Mouse (Mus musculus) embryonic facial prominence, embryonic 11.5 days (tissue): ENCODE measurements at regions not wholly inside any gene's neighbourhood (a gene's known extent, or its start where the extent isn't known, plus 50 kb on each side); places are given as distances from the start of the nearest gene placed in this dataset.

Experiments used
- ATAC-seq: fragments of 200-750 bp; cut with Nextera tagmentation; replicated peaks from 2 replicates; pipeline ENCODE4 v1.8.0; 2017; ENCODE audit warnings: low read depth; ENCODE audit not compliant: insufficient number of reproducible peaks, low FRiP score, low TSS enrichment
- DNase-seq: peaks from one replicate; pipeline ENCODE4 v3.0.0-alpha.2; 2015; ENCODE audit warnings: low spot score
- H3K27ac ChIP-seq: fragments of 300-500 bp; sonication (generic); replicated peaks from 2 replicates; pipeline ENCODE4 v1.5.1; 2014; ENCODE audit warnings: mild to moderate bottlenecking, low read depth, low read length, control low read depth
- H3K27me3 ChIP-seq: fragments of 300-500 bp; sonication (generic); 2 replicates; pipeline ENCODE4 v1.6.1; 2014; ENCODE audit warnings: mild to moderate bottlenecking, low read length, moderate library complexity, mixed read lengths; ENCODE audit not compliant: control insufficient read depth, insufficient read depth
- H3K36me3 ChIP-seq: fragments of 300-500 bp; sonication (generic); replicated peaks from 2 replicates; pipeline ENCODE4 v1.6.1; 2014; ENCODE audit warnings: low read depth, mild to moderate bottlenecking, low read length, moderate library complexity, mixed read lengths; ENCODE audit not compliant: control insufficient read depth, insufficient read depth
- H3K4me1 ChIP-seq: fragments of 300-500 bp; sonication (generic); 2 replicates; pipeline ENCODE4 v1.6.1; 2014; ENCODE audit warnings: low read length, mixed read lengths; ENCODE audit not compliant: control insufficient read depth, insufficient read depth
- H3K4me2 ChIP-seq: fragments of 300-500 bp; sonication (generic); 2 replicates; pipeline ENCODE4 v1.6.1; 2014; ENCODE audit warnings: low read depth, mild to moderate bottlenecking, control low read depth, low read length, moderate library complexity
- H3K4me3 ChIP-seq: fragments of 300-500 bp; sonication (generic); 2 replicates; pipeline ENCODE4 v1.5.1; 2014; ENCODE audit warnings: low read depth, low read length, control low read depth
- H3K9ac ChIP-seq: fragments of 300-500 bp; sonication (generic); replicated peaks from 2 replicates; pipeline ENCODE4 v1.6.1; 2014; ENCODE audit warnings: mild to moderate bottlenecking, control low read depth, low read length
- H3K9me3 ChIP-seq: fragments of 300-500 bp; sonication (generic); replicated peaks from 2 replicates; pipeline ENCODE4 v1.6.1; 2016; ENCODE audit warnings: mild to moderate bottlenecking, low read length, inconsistent platforms, mixed read lengths; ENCODE audit not compliant: control insufficient read depth
- WGBS: fragments of 180-500 bp; shearing (Covaris S2); extraction: QIAGEN DNeasy Blood & Tissue Kit; methylation state at CpG from one replicate; pipeline ENCODE4 v1.1.7; 2014; 5-methylcytosine and 5-hydroxymethylcytosine counted together

DNA sequence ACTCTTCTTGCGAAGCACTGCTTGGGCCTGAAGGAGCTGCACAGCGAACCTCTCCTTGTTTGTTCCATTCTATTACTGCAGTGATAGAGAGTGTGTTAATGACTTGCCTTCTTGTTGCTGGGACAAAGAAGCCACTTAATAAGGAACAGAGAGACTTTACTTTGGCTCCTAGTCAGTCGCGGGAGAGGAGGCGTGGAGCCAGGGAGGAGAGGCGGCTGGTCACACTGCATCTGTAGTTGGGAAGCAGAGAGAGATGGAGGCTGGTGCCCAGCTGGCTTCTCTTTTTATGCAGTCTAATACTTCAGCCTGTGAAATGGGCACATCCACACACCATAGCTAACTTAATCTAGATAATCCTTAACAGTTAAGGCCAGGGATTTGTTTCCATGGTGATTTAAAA, 159.4 kb upstream of the Kcnab2 start:
- Histone ChIP-seq H3K36me3 (no peaks in the 10 kb centered on the region), H3K4me3 (no peak overlapping the region), H3K4me2 (no peak overlapping the region), H3K27me3 (no peaks in the 10 kb centered on the region; the same call in 1 of the 2 replicates), H3K27ac (no peak overlapping the region), H3K4me1 (no peaks in the 10 kb centered on the region), H3K9ac (no peak overlapping the region), H3K9me3 (no peaks in the 10 kb centered on the region)
- ATAC-seq (no peak), DNase-seq (no peak)
- WGBS, result 48% methylated on average over 6 of the region's 6 CpGs

GRCm38 (mm10) chr4:152633896-152634295, 156.2 kb upstream of the Kcnab2 start:
- Histone ChIP-seq H3K36me3 (no peaks in the 10 kb centered on the region), H3K9me3 (no peaks in the 10 kb centered on the region), H3K4me1 (no peaks in the 10 kb centered on the region), H3K4me3 (no peak overlapping the region), H3K9ac (no peak overlapping the region), H3K27ac (no peak overlapping the region), H3K27me3 (no peaks in the 10 kb centered on the region; the same call in 1 of the 2 replicates), H3K4me2 (no peak overlapping the region)
- no peak for DNase-seq
- WGBS, result 61% methylated on average over 6 of the region's 6 CpGs
- no peak for ATAC-seq

DNA sequence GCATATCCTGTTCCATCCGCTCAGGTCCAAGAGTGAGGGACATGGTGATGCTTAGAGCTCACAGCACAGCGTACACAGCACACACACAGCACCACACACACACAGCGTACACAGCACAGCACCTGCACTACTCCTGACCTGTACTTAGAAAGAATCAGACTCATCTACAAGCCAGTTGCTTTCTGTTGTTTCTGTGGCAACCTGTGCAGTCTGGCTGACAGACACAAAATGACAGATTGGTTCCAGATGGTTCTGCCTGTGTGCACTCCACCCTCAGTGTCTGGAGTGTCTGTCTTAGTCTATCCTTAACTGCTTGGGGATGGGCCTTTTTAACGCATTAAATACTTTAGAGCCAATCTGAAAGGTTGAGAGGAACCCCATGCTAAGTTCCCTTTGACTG, 150.4 kb upstream of the Kcnab2 start:
- 72% methylated on average over 4 of the region's 4 CpGs for WGBS
- Histone ChIP-seq H3K4me2 (no peak overlapping the region), H3K4me1 (peaks cover 3% of the 10 kb centered on the region), H3K36me3 (no peaks in the 10 kb centered on the region), H3K9ac (no peak overlapping the region), H3K4me3 (no peak overlapping the region), H3K9me3 (no peaks in the 10 kb centered on the region), H3K27me3 (no peaks in the 10 kb centered on the region; the same call in 1 of the 2 replicates), H3K27ac (no peak overlapping the region)
- ATAC-seq (0 out of 2 replicates have a peak, but pooled peaks have one; percentile 11), DNase-seq (peak; percentile 50)

GRCm38 (mm10) chr4:152625032-152626003, 147.6 kb upstream of the Kcnab2 start:
- Histone ChIP-seq H3K4me2 (no peak overlapping the region; the same call in 1 of the 2 replicates), H3K4me1 (peaks cover 3% of the 10 kb centered on the region), H3K36me3 (no peaks in the 10 kb centered on the region), H3K27me3 (no peaks in the 10 kb centered on the region; the same call in 1 of the 2 replicates), H3K27ac (no peak overlapping the region), H3K4me3 (no peak overlapping the region), H3K9me3 (no peaks in the 10 kb centered on the region), H3K9ac (no peak overlapping the region)
- ATAC-seq (peak; percentile 68; the same call in 1 of the 2 replicates), DNase-seq (peak; percentile 84)
- 8% methylated on average over 22 of the region's 22 CpGs for WGBS

GRCm38 (mm10) chr4:152622022-152622777, 144.5 kb upstream of the Kcnab2 start:
- Histone ChIP-seq H3K4me1 (peaks cover 3% of the 10 kb centered on the region; the same call in 1 of the 2 replicates), H3K4me2 (no peak overlapping the region), H3K27me3 (no peaks in the 10 kb centered on the region; the same call in 1 of the 2 replicates), H3K9ac (no peak overlapping the region), H3K9me3 (no peaks in the 10 kb centered on the region), H3K36me3 (no peaks in the 10 kb centered on the region), H3K4me3 (no peak overlapping the region), H3K27ac (no peak overlapping the region)
- WGBS, result 65% methylated on average over 9 of the region's 9 CpGs
- no peak for DNase-seq
- no peak for ATAC-seq

DNA sequence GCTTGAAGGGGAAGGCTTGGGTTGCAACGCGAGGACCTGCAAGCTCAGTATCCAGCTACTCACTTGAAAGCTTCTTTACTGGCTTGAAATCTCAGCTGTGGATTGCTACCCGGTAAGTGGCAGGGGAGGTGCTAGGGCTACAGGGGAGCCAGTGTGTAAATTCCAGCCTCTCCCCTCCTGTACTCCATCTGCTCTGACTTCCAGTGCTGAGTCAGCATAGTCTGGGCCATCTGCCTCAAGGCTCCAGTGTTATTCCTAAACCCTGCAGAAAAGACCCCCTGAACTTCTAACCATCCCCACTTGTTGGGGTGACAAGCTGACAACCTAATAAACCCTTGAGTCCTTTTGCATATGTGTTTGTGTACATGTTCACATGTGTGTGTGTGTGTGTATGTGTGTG, 140.0 kb upstream of the Kcnab2 start:
- Histone ChIP-seq H3K9me3 (no peaks in the 10 kb centered on the region), H3K36me3 (no peaks in the 10 kb centered on the region), H3K27me3 (no peaks in the 10 kb centered on the region), H3K9ac (no peak overlapping the region), H3K4me1 (no peaks in the 10 kb centered on the region), H3K4me2 (no peak overlapping the region), H3K4me3 (no peak overlapping the region), H3K27ac (no peak overlapping the region)
- no peak for DNase-seq
- ATAC-seq, result no peak
- 79% methylated on average over 3 of the region's 3 CpGs for WGBS

- H3K4me1 ChIP-seq, result no peaks in the 10 kb centered on the region
- H3K9me3 ChIP-seq, result no peaks in the 10 kb centered on the region
- no peak for ATAC-seq
- H3K4me3 ChIP-seq, result no peak overlapping the region
- H3K27ac ChIP-seq, result no peak overlapping the region
- no peaks in the 10 kb centered on the region for H3K27me3 ChIP-seq
- no peak for DNase-seq
- 93% methylated on average over 2 of the region's 2 CpGs for WGBS
- H3K36me3 ChIP-seq, result no peaks in the 10 kb centered on the region
- no peak overlapping the region for H3K4me2 ChIP-seq
- H3K9ac ChIP-seq, result no peak overlapping the region
Observed at GRCm38 (mm10) chr4:152615155-152615554, 137.5 kb upstream of the Kcnab2 start.
